Mouse (Mus musculus) intestine, postnatal 0 days (tissue): Measurements from ENCODE around the gene Mapk10. TPM values are rescaled to one million over a fixed set of nuclear protein-coding genes. Genes with fewer than 3 reads are reported as not detected.

Experiments used
- ATAC-seq: fragments of 200-750 bp; cut with Nextera tagmentation; 2 replicates; pipeline ENCODE4 v1.8.0; 2017; ENCODE audit warnings: mild to moderate bottlenecking, moderate TSS enrichment, moderate library complexity
- H3K27ac ChIP-seq: fragments of 300-500 bp; sonication (generic); 2 replicates; pipeline ENCODE4 v1.5.1; 2014; ENCODE audit warnings: mild to moderate bottlenecking, low read depth, low read length, moderate library complexity
- H3K27me3 ChIP-seq: fragments of 300-500 bp; sonication (generic); replicated peaks from 2 replicates; pipeline ENCODE4 v1.6.1; 2014; ENCODE audit warnings: low read length, mixed read lengths; ENCODE audit not compliant: control insufficient read depth, insufficient read depth
- H3K36me3 ChIP-seq: fragments of 300-500 bp; sonication (generic); 2 replicates; pipeline ENCODE4 v1.6.1; 2014; ENCODE audit warnings: mild to moderate bottlenecking, moderate library complexity; ENCODE audit not compliant: control insufficient read depth, insufficient read depth
- H3K4me1 ChIP-seq: fragments of 300-500 bp; sonication (generic); replicated peaks from 2 replicates; pipeline ENCODE4 v1.6.1; 2014; ENCODE audit warnings: antibody characterized with exemption, low read length, mixed read lengths; ENCODE audit not compliant: control insufficient read depth, insufficient read depth
- H3K4me2 ChIP-seq: fragments of 300-500 bp; sonication (generic); replicated peaks from 2 replicates; pipeline ENCODE4 v1.6.1; 2014; ENCODE audit warnings: low read depth, mild to moderate bottlenecking, moderate library complexity
- H3K4me3 ChIP-seq: fragments of 300-500 bp; sonication (generic); 2 replicates; pipeline ENCODE4 v1.5.1; 2014; ENCODE audit warnings: low read depth, low read length
- H3K9ac ChIP-seq: fragments of 300-500 bp; sonication (generic); 2 replicates; pipeline ENCODE4 v1.6.1; 2014; ENCODE audit warnings: mild to moderate bottlenecking, low read depth, low read length
- H3K9me3 ChIP-seq: fragments of 300-500 bp; sonication (generic); 2 replicates; pipeline ENCODE4 v1.6.1; 2016; ENCODE audit warnings: mixed run types; ENCODE audit not compliant: control insufficient read depth
- CTCF ChIP-seq: sonication (generic); IDR thresholded peaks from 2 replicates; pipeline ENCODE4 v1.5.1; 2016; ENCODE audit warnings: low read depth, mild to moderate bottlenecking, control low read depth, antibody characterized with exemption, moderate library complexity
- WGBS: fragments of 180-500 bp; shearing (Covaris S2); extraction: QIAGEN DNeasy Blood & Tissue Kit; methylation state at CpG from one replicate; pipeline ENCODE4 v1.1.7; 2014; 5-methylcytosine and 5-hydroxymethylcytosine counted together
- polyA plus RNA-seq: library from polyadenylated mRNA; unstranded; fragments of >200 nt; fragmentation: Nextera tagmentation; extraction: Ambion mirVana; gene quantifications from 2 replicates; pipeline ENCODE4 v1.2.1, GENCODE M21; 2015

The Mapk10 gene
- polyA plus RNA-seq, 1 experiment from 2014 or later = 3.7 TPM

DNA sequence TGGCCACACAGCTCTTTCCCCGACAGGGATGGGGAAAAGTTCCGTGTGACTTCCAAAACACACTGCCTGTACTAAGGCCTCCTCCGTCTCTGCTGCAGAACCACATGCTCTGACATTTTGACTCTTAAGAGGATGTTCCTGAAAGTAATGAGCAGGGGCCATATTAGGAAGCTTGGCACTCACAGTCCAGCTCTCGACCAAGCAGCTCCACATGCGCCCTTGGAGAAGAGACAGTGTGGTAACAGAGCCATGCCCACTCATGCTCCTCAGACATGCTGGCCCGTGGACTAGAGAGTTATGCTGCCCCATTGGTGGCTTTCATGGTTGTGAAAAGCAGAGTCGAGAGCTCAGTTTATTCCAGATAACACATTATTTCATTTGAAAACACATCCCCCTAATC is 35.1 kb downstream of the Mapk10 start:
- WGBS = 81% methylated on average over 7 of the region's 7 CpGs
- H3K27ac ChIP-seq = no peak overlapping the region
- H3K27me3 ChIP-seq = no peaks in the 10 kb centered on the region
- no peak overlapping the region for H3K9ac ChIP-seq
- H3K4me2 ChIP-seq = no peak overlapping the region
- no peaks in the 10 kb centered on the region for H3K9me3 ChIP-seq
- no peak overlapping the region for H3K4me3 ChIP-seq
- no peaks in the 10 kb centered on the region for H3K4me1 ChIP-seq
- TF ChIP-seq CTCF = no peak
- H3K36me3 ChIP-seq = no peaks in the 10 kb centered on the region
- no peak for ATAC-seq

- Histone ChIP-seq H3K9me3 (no peaks in the 10 kb centered on the region), H3K4me3 (no peak overlapping the region), H3K27me3 (no peaks in the 10 kb centered on the region), H3K36me3 (no peaks in the 10 kb centered on the region), H3K9ac (no peak overlapping the region), H3K27ac (no peak overlapping the region), H3K4me2 (no peak overlapping the region), H3K4me1 (no peaks in the 10 kb centered on the region)
- no peak for ATAC-seq
- 77% methylated on average over 7 of the region's 7 CpGs for WGBS
- TF ChIP-seq CTCF = no peak
Measured at GRCm38 (mm10) chr5:103174607-103175006, 36.5 kb downstream of the Mapk10 start.

DNA sequence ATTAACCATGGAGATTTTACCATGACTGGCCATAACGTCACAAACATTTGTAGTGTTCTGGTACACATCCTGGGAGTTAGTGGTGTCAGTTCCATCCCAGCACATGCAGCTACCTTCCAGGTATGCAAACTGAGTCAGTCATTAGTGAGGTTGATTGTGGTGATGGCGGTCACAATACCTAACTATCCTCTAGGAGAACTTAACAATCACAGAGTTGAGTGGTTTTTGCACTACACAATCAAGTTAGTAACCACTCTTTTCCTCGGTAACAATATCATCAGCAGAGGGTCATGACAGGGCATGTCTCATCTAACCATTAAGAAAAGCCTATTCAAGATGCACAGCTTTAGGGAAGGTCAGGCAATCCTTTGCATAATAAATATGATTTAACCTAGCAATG is 39.9 kb downstream of the Mapk10 start:
- H3K4me3 ChIP-seq = no peak overlapping the region
- H3K36me3 ChIP-seq = no peaks in the 10 kb centered on the region
- H3K4me1 ChIP-seq = no peaks in the 10 kb centered on the region
- H3K4me2 ChIP-seq = no peak overlapping the region
- no peaks in the 10 kb centered on the region for H3K27me3 ChIP-seq
- no peak for TF ChIP-seq CTCF
- no peak for ATAC-seq
- 87% methylated on average over 3 of the region's 3 CpGs for WGBS
- no peaks in the 10 kb centered on the region for H3K9me3 ChIP-seq
- no peak overlapping the region for H3K9ac ChIP-seq
- H3K27ac ChIP-seq = no peak overlapping the region

DNA sequence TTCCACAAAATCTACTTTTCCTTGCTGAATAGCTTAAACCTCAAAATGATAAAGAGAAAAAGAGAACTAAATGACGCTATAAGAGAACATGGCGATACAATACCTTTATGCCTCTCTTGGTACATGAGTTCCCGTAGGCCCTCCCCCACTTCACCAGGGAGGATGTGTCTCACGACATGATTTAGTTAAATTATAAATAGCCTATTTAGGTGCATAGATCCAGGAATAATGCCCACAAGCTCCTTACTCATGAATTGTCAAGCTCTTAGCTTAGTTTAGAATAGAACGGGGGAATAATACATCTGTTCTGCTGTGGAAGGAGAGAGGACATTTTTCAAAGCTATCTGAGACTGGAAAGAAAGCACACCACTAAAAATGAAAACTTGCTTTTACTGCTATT is 43.8 kb downstream of the Mapk10 start:
- Histone ChIP-seq H3K36me3 (no peaks in the 10 kb centered on the region), H3K4me2 (no peak overlapping the region), H3K9ac (no peak overlapping the region), H3K27ac (no peak overlapping the region), H3K9me3 (no peaks in the 10 kb centered on the region), H3K4me3 (no peak overlapping the region), H3K4me1 (no peaks in the 10 kb centered on the region), H3K27me3 (no peaks in the 10 kb centered on the region)
- no peak for TF ChIP-seq CTCF
- 80% methylated on average over 5 of the region's 5 CpGs for WGBS
- ATAC-seq = no peak

DNA sequence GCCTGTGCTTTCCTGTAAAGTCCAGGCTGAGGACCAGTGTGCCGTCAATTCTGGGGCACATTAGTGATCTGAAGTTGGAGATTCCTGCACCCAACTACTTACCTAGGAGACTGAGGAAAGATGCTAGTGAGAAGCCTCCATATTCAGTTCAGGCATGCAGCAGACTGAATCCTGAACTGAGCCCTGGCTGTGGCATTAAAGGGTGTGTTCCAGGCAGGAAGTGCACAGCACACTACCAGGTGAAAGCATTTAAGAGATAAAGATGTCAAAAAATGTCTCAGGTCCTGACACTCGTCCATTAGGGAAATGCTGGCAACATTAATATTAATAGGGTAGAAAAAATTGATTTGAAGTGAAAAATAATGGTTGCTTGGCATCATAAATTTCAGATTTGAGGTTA is 44.4 kb downstream of the Mapk10 start:
- Histone ChIP-seq H3K4me1 (no peaks in the 10 kb centered on the region), H3K27me3 (no peaks in the 10 kb centered on the region), H3K4me3 (no peak overlapping the region), H3K36me3 (no peaks in the 10 kb centered on the region), H3K4me2 (no peak overlapping the region), H3K27ac (no peak overlapping the region), H3K9ac (no peak overlapping the region), H3K9me3 (no peaks in the 10 kb centered on the region)
- no peak for TF ChIP-seq CTCF
- 70% methylated on average over 2 of the region's 2 CpGs for WGBS
- ATAC-seq = no peak

GRCm38 (mm10) chr5:103164022-103164421 is 47.1 kb downstream of the Mapk10 start:
- TF ChIP-seq CTCF = no peak
- WGBS = 88% methylated on average over 3 of the region's 3 CpGs

DNA sequence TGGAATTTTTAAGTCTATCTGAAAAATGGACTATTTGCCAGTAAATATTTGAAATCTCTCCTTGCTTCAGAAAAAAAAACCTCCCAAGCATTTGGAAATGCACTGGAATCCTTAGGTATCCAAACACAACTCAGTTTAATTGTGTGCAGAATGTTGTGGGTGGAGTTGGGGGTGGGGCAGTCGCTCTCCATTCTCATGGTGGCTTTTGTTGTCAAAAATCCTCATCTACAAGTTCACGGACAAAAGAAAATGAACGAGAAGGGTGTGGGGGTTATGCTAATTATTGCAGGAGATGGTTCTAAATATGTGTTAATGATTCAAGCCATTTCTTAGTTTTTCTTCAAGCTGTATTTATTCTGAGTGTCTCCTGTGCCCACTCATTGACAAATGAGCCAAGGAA is 49.6 kb downstream of the Mapk10 start:
- ATAC-seq = no peak
- no peak for TF ChIP-seq CTCF
- Histone ChIP-seq H3K4me2 (no peak overlapping the region), H3K4me3 (no peak overlapping the region), H3K27ac (no peak overlapping the region), H3K27me3 (no peaks in the 10 kb centered on the region), H3K9ac (no peak overlapping the region), H3K4me1 (no peaks in the 10 kb centered on the region), H3K9me3 (no peaks in the 10 kb centered on the region), H3K36me3 (no peaks in the 10 kb centered on the region)
- 57% methylated on average over 3 of the region's 3 CpGs for WGBS

More at GRCm38 (mm10) chr5:103164022-103164421, 47.1 kb downstream of the Mapk10 start:
- Histone ChIP-seq H3K9ac (no peak overlapping the region), H3K4me1 (no peaks in the 10 kb centered on the region), H3K36me3 (no peaks in the 10 kb centered on the region), H3K27me3 (no peaks in the 10 kb centered on the region), H3K4me3 (no peak overlapping the region), H3K27ac (no peak overlapping the region), H3K9me3 (no peaks in the 10 kb centered on the region), H3K4me2 (no peak overlapping the region)
- ATAC-seq = no peak
